Mouse (Mus musculus) adrenal gland, postnatal 14 days (tissue): ENCODE data around the gene Zfp414. TPM values are rescaled to one million over a fixed set of nuclear protein-coding genes. Genes with fewer than 3 reads are reported as not detected.

ENCODE experiments used
- DNase-seq: peaks from one replicate; pipeline ENCODE4 v3.0.0; 2021; ENCODE audit warnings: mixed read lengths
- total RNA-seq: library from RNA; stranded (reverse); gene quantifications from 2 replicates; pipeline ENCODE4 v1.2.3, GENCODE M21; 2021

The Zfp414 gene
- total RNA-seq, 1 experiment from 2014 or later, result 32.8 TPM

GRCm38 (mm10) chr17:33649781-33650475 lies 21.0 kb downstream of the Zfp414 start:
- DNase-seq, result no peak

GRCm38 (mm10) chr17:33666813-33667212 lies 37.9 kb downstream of the Zfp414 start:
- DNase-seq, result no peak

DNA sequence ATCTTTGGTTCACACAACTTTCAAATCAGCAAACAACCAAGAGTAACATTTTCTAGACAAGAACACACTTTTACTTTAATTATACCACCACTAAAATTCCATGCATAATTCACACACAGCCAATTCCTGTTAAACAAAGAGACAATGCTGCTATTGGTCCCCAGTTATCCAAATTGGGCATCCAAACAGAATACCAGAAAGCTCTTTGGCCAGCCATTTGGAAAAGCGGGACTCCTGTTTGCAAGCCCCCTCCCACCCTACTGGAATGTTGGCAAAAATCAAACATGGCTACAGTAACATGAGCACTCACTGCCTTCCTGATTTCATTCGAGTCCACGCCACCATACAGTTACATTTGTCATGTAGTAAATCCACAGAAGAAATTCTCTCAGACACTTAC lies 40.8 kb downstream of the Zfp414 start:
- no peak for DNase-seq

DNA sequence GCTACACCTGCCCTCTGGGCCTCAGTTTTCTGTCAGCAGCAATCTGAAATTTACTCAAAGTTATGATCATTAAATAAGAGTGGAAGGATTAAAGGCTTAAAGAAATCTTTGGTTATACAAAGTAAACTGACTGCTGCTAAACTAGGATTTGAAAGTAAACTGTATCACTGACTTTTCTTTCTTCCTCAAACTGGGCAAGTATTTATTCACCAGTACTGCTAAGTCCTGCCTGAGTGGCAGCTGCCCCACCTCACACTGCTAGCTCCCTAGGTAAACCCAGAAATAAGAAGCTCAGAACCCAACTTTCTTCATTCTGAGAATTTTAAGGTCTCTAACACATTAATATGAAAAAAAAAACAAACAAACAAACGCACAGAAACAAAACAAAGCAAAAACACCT lies 44.9 kb downstream of the Zfp414 start:
- DNase-seq, result no peak

DNA sequence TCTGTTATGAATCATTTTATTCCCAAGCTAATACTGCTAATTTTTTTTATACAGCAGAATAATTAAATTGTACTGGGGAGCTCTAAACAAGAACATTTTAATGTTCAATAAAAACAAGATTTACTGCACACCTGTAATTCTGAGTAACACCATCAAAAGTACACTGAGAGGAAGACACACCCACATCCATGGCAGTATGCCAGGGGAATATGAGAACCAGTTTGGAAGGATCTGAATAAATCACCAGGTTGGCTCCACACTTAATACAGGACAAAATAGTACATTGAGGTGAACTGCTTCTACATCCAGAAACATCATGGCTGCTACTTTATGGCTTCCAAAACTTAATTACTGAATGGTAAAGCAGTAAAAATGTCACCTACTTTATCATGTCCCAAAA lies 46.6 kb downstream of the Zfp414 start:
- no peak for DNase-seq

DNA sequence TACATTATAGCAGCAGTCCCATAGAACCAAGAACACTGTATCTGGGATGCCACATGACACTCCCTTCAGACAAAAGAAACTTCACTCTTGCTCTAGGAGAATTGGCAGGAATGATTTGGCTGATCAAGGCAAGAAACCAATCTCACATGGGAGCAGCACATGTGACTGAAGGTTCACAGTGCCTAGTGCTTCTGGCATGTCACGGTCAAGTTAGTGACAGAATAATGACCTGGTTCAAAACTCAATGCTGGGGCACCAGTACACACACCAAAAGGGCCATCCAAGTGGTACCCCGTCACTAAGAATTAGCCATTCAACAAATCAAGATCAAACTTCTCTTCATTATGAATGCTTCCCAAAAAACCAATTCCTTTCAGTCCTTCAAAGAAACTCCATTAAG lies 47.2 kb downstream of the Zfp414 start:
- no peak for DNase-seq

- DNase-seq, result no peak
Observed at GRCm38 (mm10) chr17:33678771-33679170, 49.9 kb downstream of the Zfp414 start.

Other genes with a start within 250 kb of the Zfp414 start
- 7.9 and 8.6 TPM in 2 replicates for gene Zfp101, start 234.4 kb upstream of the Zfp414 start, total RNA-seq
- gene Actl9, start 196.2 kb upstream of the Zfp414 start, total RNA-seq, result 0.26 and 0.38 TPM in 2 replicates
- gene Adamts10, start 104.9 kb upstream of the Zfp414 start, total RNA-seq, result 39.9 and 51.3 TPM in 2 replicates
- 1.7 and 7.8 TPM in 2 replicates for gene Myo1f, start 73.4 kb upstream of the Zfp414 start, total RNA-seq
- gene Pram1, start 9.0 kb downstream of the Zfp414 start, total RNA-seq, result 0.34 and 0.89 TPM in 2 replicates
- 224 and 229 TPM in 2 replicates for gene Hnrnpm, start 57.8 kb downstream of the Zfp414 start, total RNA-seq
- gene March2, start 89.6 kb downstream of the Zfp414 start, total RNA-seq, result 119 and 133 TPM in 2 replicates
- gene Rab11b, start 131.4 kb downstream of the Zfp414 start, total RNA-seq, result 217 and 242 TPM in 2 replicates
- gene Angptl4, start 152.7 kb downstream of the Zfp414 start, total RNA-seq, result 121 and 189 TPM in 2 replicates
- 92.4 and 108 TPM in 2 replicates for gene Kank3, start 181.4 kb downstream of the Zfp414 start, total RNA-seq
- gene Rps28, start 195.5 kb downstream of the Zfp414 start, total RNA-seq, result 1,257 and 1,514 TPM in 2 replicates
- 505 and 552 TPM in 2 replicates for gene Ndufa7, start 195.5 kb downstream of the Zfp414 start, total RNA-seq
- gene Cd320, start 214.0 kb downstream of the Zfp414 start, total RNA-seq, result 31.5 and 36.5 TPM in 2 replicates
- not detected in 2 replicates for gene Gm7029, start 244.7 kb downstream of the Zfp414 start, total RNA-seq